24 mouse cellular contexts compared by ENCODE assay signal in genomic region chr1:162328673-162329072, GRCm38 (mm10).
DNase-seq lines count a peak whose midpoint lies in the region; ATAC-seq and TF ChIP-seq lines count a peak whose summit lies in the region.
"Had no signal": no experiment of that assay in that cellular context is flagged by ENCODE, and none has a peak within 500 bp of the region (broad histone marks: within the 10 kb centered on the region; RNA-seq: fewer than 3 reads in every experiment).

No protein-coding gene starts in this region.

- H3K27ac ChIP-seq in embryonic facial prominence, embryonic 14.5 days (replicated peaks; ENCODE audit: low read depth, low read length), result peak overlapping the region; percentile 17; the same call in 1 of the 2 replicates
- H3K27ac ChIP-seq in limb, embryonic 15.5 days, result peak overlapping the region; percentile 38; the same call in 1 of the 2 replicates
- H3K27ac ChIP-seq: forebrain, embryonic 12.5 days; heart, embryonic 10.5 days; left cerebral cortex, adult 2 months; liver, embryonic 12.5 days; midbrain, embryonic 13.5 days; neural tube, embryonic 12.5 days had no signal

- H3K4me1 ChIP-seq in embryonic facial prominence, embryonic 14.5 days (ENCODE audit: control insufficient read depth, insufficient read depth, low read length), result no peaks in the 10 kb centered on the region; the same call in 1 of the 2 replicates
- peaks cover 5% of the 10 kb centered on the region for H3K4me1 ChIP-seq in limb, embryonic 15.5 days
- H3K4me1 ChIP-seq: heart, embryonic 10.5 days; liver, embryonic 12.5 days; neural tube, embryonic 12.5 days had no signal

- no peak for TF ChIP-seq CTCF in Patski (IDR thresholded peaks at IDR 0.05)

- no peak overlapping the region for H3K4me3 ChIP-seq in embryonic facial prominence, embryonic 14.5 days (ENCODE audit: low read depth, low read length)
- H3K4me3 ChIP-seq in limb, embryonic 15.5 days, result no peak overlapping the region
- H3K4me3 ChIP-seq: forebrain, embryonic 12.5 days; heart, embryonic 10.5 days; left cerebral cortex, adult 2 months; liver, embryonic 12.5 days; midbrain, embryonic 13.5 days; neural tube, embryonic 12.5 days had no signal

- POLR2A ChIA-PET in Patski (lab: Charles Lee), result no interaction called here

- no peak overlapping the region for H3K4me2 ChIP-seq in embryonic facial prominence, embryonic 14.5 days (ENCODE audit: low read depth, low read length)
- no peak overlapping the region for H3K4me2 ChIP-seq in limb, embryonic 15.5 days
- H3K4me2 ChIP-seq: forebrain, embryonic 12.5 days; liver, embryonic 12.5 days; midbrain, embryonic 13.5 days; neural tube, embryonic 12.5 days had no signal

- CTCF ChIA-PET in Patski (lab: Charles Lee), result no interaction called here

- H3K9me3 ChIP-seq in embryonic facial prominence, embryonic 14.5 days (ENCODE audit: control insufficient read depth, low read length), result no peaks in the 10 kb centered on the region
- H3K9me3 ChIP-seq in limb, embryonic 15.5 days, result no peaks in the 10 kb centered on the region
- H3K9me3 ChIP-seq: forebrain, embryonic 12.5 days; heart, embryonic 10.5 days; liver, embryonic 12.5 days; midbrain, embryonic 13.5 days; neural tube, embryonic 12.5 days had no signal

- ATAC-seq in Patski, result no peak
- no peak for ATAC-seq in embryonic facial prominence, embryonic 14.5 days (ENCODE audit: low read depth)
- ATAC-seq in limb, embryonic 15.5 days (ENCODE audit: insufficient number of reproducible peaks, low FRiP score, low TSS enrichment, low read depth), result no peak
- ATAC-seq: liver, embryonic 12.5 days; midbrain, embryonic 13.5 days had no signal

- H3K36me3 ChIP-seq in embryonic facial prominence, embryonic 14.5 days (ENCODE audit: control insufficient read depth, insufficient read depth, low read length), result no peaks in the 10 kb centered on the region
- no peaks in the 10 kb centered on the region for H3K36me3 ChIP-seq in limb, embryonic 15.5 days
- H3K36me3 ChIP-seq: forebrain, embryonic 12.5 days; heart, embryonic 10.5 days; liver, embryonic 12.5 days; midbrain, embryonic 13.5 days; neural tube, embryonic 12.5 days had no signal

- in situ Hi-C loops in Patski (cut with MboI; ENCODE audit: low pct_unique_long_range_greater_than_20kb), result no loop called here

- WGBS in embryonic facial prominence, embryonic 14.5 days, result 68% methylated on average over 4 of the region's 4 CpGs
- WGBS in limb, embryonic 15.5 days, result 38% methylated on average over 4 of the region's 4 CpGs

- DNase-seq in heart, adult 8-10 months (ENCODE audit: low spot score), result peak; percentile 17
- no peak for DNase-seq in heart, adult 11 months
- DNase-seq in Patski (ENCODE audit: low read depth, low spot score), result peak; percentile 1
- DNase-seq in embryonic facial prominence, embryonic 14.5 days (ENCODE audit: low spot score), result no peak
- no peak for DNase-seq in right cerebral cortex, postnatal 25 days
- no peak for DNase-seq in lung, postnatal 25 days (ENCODE audit: low spot score)
- DNase-seq: adrenal gland, postnatal 25 days; cerebellum, adult 8-10 months; cerebellum, postnatal 36 days; embryo, embryonic 11 days; gastrocnemius, postnatal 36 days; kidney, adult 2 months; kidney, postnatal 10 days; lung, adult 18-20 months; lung, postnatal 10 days; right cerebral cortex, postnatal 14 days; spleen, adult 18-20 months had no signal

- no peaks in the 10 kb centered on the region for H3K27me3 ChIP-seq in Patski
- no peaks in the 10 kb centered on the region for H3K27me3 ChIP-seq in embryonic facial prominence, embryonic 14.5 days (replicated peaks; ENCODE audit: control insufficient read depth, insufficient read depth, low read length)
- H3K27me3 ChIP-seq in limb, embryonic 15.5 days, result no peaks in the 10 kb centered on the region
- H3K27me3 ChIP-seq: forebrain, embryonic 12.5 days; liver, embryonic 12.5 days; midbrain, embryonic 13.5 days; neural tube, embryonic 12.5 days had no signal

- H3K9ac ChIP-seq in embryonic facial prominence, embryonic 14.5 days (ENCODE audit: low read depth, low read length), result no peak overlapping the region
- no peak overlapping the region for H3K9ac ChIP-seq in limb, embryonic 15.5 days
- H3K9ac ChIP-seq: forebrain, embryonic 12.5 days; liver, embryonic 12.5 days; midbrain, embryonic 13.5 days; neural tube, embryonic 12.5 days had no signal

Comparison
In these comparisons a context has a peak if more than half of its experiments do, and no peak if none do; other contexts are left out.
1. DNase-seq: peak in heart, adult 8-10 months (single experiment) and Patski (single experiment); none in heart, adult 11 months (single experiment), embryonic facial prominence, embryonic 14.5 days (single experiment), right cerebral cortex, postnatal 25 days (single experiment) and lung, postnatal 25 days (single experiment).